Mouse (Mus musculus) ovary, adult 10 weeks (tissue): ENCODE measurements around the gene Nlrp4e. TPM values are rescaled to one million over a fixed set of nuclear protein-coding genes. Genes with fewer than 3 reads are reported as not detected.

Source experiments
- polyA plus RNA-seq: library from polyadenylated mRNA; stranded (reverse); fragments of 350-450 nt; fragmentation: Illumina TruSeq; extraction: RNeasy Lipid Tissue Mini Kit (QIAGEN cat#74804); gene quantifications from one replicate; pipeline ENCODE4 v1.2.3, GENCODE M21; 2014

Nlrp4e gene
- 9.6 TPM for polyA plus RNA-seq

DNA sequence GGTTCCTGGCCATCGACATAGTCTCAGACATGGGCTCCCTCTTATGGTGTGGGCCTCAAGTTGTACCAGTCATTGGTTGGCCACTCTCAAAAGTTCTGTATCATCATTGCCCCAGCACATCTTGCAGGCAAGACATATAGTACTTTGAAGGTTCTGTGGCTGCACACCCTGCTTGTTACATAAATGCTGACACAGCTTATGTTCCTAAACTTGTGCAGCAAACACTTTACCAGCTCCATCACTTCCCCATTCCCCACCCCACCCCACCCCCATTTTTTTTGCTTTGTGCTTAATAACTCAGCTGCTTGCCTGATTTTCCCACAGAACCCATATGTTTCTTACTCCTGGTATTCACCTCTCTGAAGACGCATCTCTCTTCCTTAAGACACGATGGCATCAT, at the start of gene Nlrp4e:
Nlrp4e (plus strand) TSS at position 301 of the 400 bp plus-strand sequence.

DNA sequence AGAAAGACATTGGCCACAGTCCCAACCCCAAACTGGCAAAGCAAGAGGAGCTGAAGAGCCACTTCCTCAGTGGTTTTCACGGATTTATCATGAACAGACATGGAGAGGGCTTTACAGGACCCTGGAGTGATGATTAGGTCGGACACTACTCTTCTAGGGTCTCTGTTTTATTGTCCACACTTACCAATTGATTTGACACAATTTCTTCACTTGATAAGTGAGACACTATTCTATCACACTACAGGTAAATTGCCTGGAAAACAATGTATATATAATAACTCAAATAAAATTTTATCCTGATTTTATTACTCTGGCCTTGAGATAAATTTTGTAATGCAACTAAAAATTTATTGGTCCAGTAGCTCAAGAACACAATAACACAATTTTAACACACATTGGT, 49.4 kb upstream of the Nlrp4e start, which contains the start of gene Vmn1r166:
Vmn1r166 (minus strand) TSS at position 101 of the 400 bp plus-strand sequence.

DNA sequence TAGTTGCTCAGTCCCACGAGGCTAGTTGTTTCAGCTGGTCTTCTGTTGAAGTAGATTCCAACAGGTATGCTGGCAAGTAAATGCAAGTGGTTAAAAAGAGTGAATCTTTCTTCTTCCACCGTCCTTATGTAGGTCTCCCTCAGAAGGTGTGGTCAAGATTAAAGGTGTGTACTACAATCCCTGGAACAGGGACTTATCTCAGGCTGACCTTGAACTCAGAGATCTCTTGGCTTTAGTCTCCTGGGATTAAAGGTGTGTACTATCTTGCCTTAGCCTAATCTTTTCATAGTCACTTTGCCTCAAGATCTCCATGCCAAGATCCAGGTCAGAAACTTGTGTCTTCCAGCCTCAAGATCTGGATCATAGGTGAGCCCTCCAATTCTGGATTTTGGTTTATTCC, 22.2 kb upstream of the Nlrp4e start, which contains the start of gene Gm6902:
Gm6902 (minus strand) TSS at position 101 of the 400 bp plus-strand sequence.

DNA sequence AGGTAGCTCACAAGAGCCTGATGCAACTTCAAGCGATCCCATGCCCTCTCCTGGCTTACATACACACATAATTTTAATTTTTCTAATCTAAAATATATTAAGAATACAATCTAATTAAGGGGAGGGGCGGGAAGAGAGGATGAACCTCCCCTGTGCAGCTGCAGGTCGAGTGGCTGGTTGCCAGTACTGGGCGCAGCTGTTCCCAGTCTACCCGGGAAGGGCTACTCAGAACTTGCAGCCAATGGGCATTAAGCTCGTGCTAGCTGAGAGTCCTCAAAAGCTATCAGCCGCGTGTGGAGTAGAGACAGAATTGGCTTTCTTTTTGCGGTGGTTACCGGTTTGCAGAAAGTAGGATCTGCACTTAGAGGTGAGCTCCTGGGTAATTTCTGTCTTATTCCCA, 84.6 kb downstream of the Nlrp4e start, which contains the start of gene Nlrp5:
Nlrp5 (plus strand) TSS at position 301 of the 400 bp plus-strand sequence.

Other genes with a start within 250 kb of the Nlrp4e start
- gene Vmn1r163, start 245.7 kb upstream of the Nlrp4e start, polyA plus RNA-seq, result not detected
- gene Gm8720, start 233.7 kb upstream of the Nlrp4e start, polyA plus RNA-seq, result not detected
- gene Gm10662, start 156.7 kb upstream of the Nlrp4e start, polyA plus RNA-seq, result not detected
- not detected for gene Vmn1r165, start 83.9 kb upstream of the Nlrp4e start, polyA plus RNA-seq
- gene Vmn1r166, start 49.5 kb upstream of the Nlrp4e start, polyA plus RNA-seq, result not detected
- gene Gm6902, start 22.3 kb upstream of the Nlrp4e start, polyA plus RNA-seq, result not detected
- gene Nlrp5, start 84.7 kb downstream of the Nlrp4e start, polyA plus RNA-seq, result 52.9 TPM
- not detected for gene Vmn1r167, start 206.0 kb downstream of the Nlrp4e start, polyA plus RNA-seq
- not detected for gene Vmn1r168, start 238.5 kb downstream of the Nlrp4e start, polyA plus RNA-seq